Mouse (Mus musculus) hematopoietic multipotent progenitor cell, adult 10-12 weeks (in vitro differentiated cells): ENCODE measurements around the gene Pla2g4c. TPM values are rescaled to one million over a fixed set of nuclear protein-coding genes. Genes with fewer than 3 reads are reported as not detected.

Experiments
- polyA plus RNA-seq: library from polyadenylated mRNA; stranded (reverse); fragments of >175 nt; gene quantifications from 2 replicates; pipeline ENCODE4 v1.2.3, GENCODE M21; 2012; ENCODE audit warnings: low replicate concordance

Pla2g4c gene
- polyA plus RNA-seq = 0.17 TPM in 1 of 2 replicates, not detected in the other

GRCm38 (mm10) chr7:13324316-13324715 lies at the start of gene Pla2g4c:
Gene Pla2g4c, plus strand, starts transcription at chr7:13324655.

GRCm38 (mm10) chr7:13277081-13277480 lies 47.4 kb upstream of the Pla2g4c start, which contains the start of gene Lig1:
Gene Lig1, plus strand, starts transcription at chr7:13277283.

GRCm38 (mm10) chr7:13278308-13278891 lies 46.1 kb upstream of the Pla2g4c start, which contains the start of gene Zswim9:
Gene Zswim9, minus strand, starts transcription at chr7:13278721.

GRCm38 (mm10) chr7:13397832-13398231 lies 73.4 kb downstream of the Pla2g4c start, which contains the start of gene Cabp5:
Gene Cabp5, plus strand, starts transcription at chr7:13398132.

Other genes with a start within 250 kb of the Pla2g4c start
- gene Vmn1r85, start 229.5 kb upstream of the Pla2g4c start, polyA plus RNA-seq = not detected in 2 replicates
- not detected in 2 replicates for gene Vmn1r86, start 204.7 kb upstream of the Pla2g4c start, polyA plus RNA-seq
- not detected in 2 replicates for gene Vmn1r87, start 184.5 kb upstream of the Pla2g4c start, polyA plus RNA-seq
- not detected in 2 replicates for gene Vmn1r88, start 165.1 kb upstream of the Pla2g4c start, polyA plus RNA-seq
- gene Vmn1r89, start 111.6 kb upstream of the Pla2g4c start, polyA plus RNA-seq = not detected in 2 replicates
- 9.6 and 22.9 TPM in 2 replicates for gene Lig1, start 47.4 kb upstream of the Pla2g4c start, polyA plus RNA-seq
- gene Zswim9, start 45.9 kb upstream of the Pla2g4c start, polyA plus RNA-seq = 1.3 and 3.0 TPM in 2 replicates
- gene Cabp5, start 73.5 kb downstream of the Pla2g4c start, polyA plus RNA-seq = not detected in 2 replicates
- not detected in 2 replicates for gene Bsph1, start 126.2 kb downstream of the Pla2g4c start, polyA plus RNA-seq
- not detected in 2 replicates for gene Bsph2, start 246.4 kb downstream of the Pla2g4c start, polyA plus RNA-seq